Mouse (Mus musculus) embryonic stem cell, embryonic (primary cell): Measurements from ENCODE around the gene Ryr2.
"Not testable (repeated sequence)": the region's sequence is repeated elsewhere in the genome, so short reads cannot be mapped to it uniquely, and the experiment has no call there.

Experiments
- CTCF ChIA-PET, 4 experiments: fragments of 300-600 bp in 2 of 4; fragments of 350-600 bp in 2 of 4; sonication (Branson Sonifier 250); formaldehyde crosslinking; loops; one replicate each; lab custom pipeline; 2022; ENCODE audit warnings: inconsistent platforms in 2 of 4; lab: Charles Lee
- POLR2A ChIA-PET, 4 experiments: fragments of 300-600 bp in 2 of 4; fragments of 350-600 bp in 2 of 4; sonication (Branson Sonifier 250); formaldehyde crosslinking; loops; one replicate each; lab custom pipeline; 2022; ENCODE audit warnings: antibody characterized with exemption in 4 of 4, inconsistent platforms in 1 of 4; lab: Charles Lee

The Ryr2 gene

DNA sequence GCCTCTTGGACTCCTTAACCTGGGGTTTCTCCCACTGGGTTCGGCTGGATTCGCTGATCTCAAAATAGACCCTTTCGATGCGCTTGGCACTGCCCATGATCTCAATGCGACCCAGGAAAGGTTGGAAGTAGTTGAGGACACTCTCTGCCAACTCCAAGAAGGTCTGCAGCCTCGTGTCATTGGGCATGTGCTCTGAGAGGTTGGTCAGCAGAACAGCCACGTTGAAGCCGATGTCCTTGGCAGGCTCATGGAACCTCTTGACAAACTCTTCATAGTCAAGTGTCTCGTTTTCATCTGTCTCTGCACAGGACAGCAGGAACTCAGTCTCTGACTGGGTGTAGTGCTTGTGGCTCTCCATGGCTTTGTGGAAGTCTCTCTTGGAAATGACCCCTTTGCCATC is 511.3 kb downstream of the Ryr2 start:
- ChIA-PET CTCF (no interaction called here), POLR2A (no interaction called here)

GRCm38 (mm10) chr13:11585283-11585682 is 521.5 kb downstream of the Ryr2 start:
- CTCF ChIA-PET: interaction anchor here in 1 of 4 experiments (0.6 kb wide), 1 partner anchor 70 kb away, joined by 5 read pairs; no protein-coding TSS in a partner anchor
- POLR2A ChIA-PET: no interaction called here

- POLR2A ChIA-PET: no interaction called here
- CTCF ChIA-PET: no interaction called here
Observed at GRCm38 (mm10) chr13:11572552-11572951, 534.2 kb downstream of the Ryr2 start.

DNA sequence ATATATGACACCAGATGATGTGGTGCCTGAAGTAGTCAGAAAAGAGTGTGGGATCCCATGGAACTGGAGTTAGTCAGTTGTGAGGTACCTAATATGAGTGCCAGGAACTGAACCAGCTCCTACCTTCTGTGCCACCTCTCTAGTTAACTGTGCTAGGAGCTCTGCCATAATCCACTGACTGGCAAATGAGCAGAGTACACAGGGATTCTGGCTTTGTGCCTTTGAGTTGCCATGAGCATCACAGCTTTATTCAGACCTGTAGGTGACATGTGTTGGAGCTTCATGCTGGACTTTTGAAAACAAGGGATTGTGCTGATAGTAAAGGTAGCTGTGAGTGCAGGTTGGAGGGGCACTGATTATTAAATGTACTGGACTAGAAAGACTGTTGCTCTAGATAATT is 539.4 kb downstream of the Ryr2 start:
- CTCF ChIA-PET: interaction anchor here in 1 of 4 experiments (0.7 to 1.2 kb wide), 2 partner anchors 258 to 357 kb away, joined by 3 to 4 read pairs; no protein-coding TSS in a partner anchor
- POLR2A ChIA-PET: interaction anchor here in 1 of 4 experiments (1.1 kb wide), 1 partner anchor 27 kb away, joined by 3 read pairs; no protein-coding TSS in a partner anchor

GRCm38 (mm10) chr13:11566486-11566885 is 540.3 kb downstream of the Ryr2 start:
- ChIA-PET POLR2A (interaction anchor here in 1 of 4 experiments (1.1 kb wide), 1 partner anchor 26 kb away, joined by 3 read pairs; no protein-coding TSS in a partner anchor), CTCF (no interaction called here)

GRCm38 (mm10) chr13:11563224-11564024 is 543.3 kb downstream of the Ryr2 start:
- ChIA-PET POLR2A (no interaction called here), CTCF (interaction anchor here in 2 of 4 experiments (0.6 to 1.1 kb wide), 4 partner anchors 94 to 1807 kb away, joined by 3 to 4 read pairs (median 3); no protein-coding TSS in a partner anchor)

DNA sequence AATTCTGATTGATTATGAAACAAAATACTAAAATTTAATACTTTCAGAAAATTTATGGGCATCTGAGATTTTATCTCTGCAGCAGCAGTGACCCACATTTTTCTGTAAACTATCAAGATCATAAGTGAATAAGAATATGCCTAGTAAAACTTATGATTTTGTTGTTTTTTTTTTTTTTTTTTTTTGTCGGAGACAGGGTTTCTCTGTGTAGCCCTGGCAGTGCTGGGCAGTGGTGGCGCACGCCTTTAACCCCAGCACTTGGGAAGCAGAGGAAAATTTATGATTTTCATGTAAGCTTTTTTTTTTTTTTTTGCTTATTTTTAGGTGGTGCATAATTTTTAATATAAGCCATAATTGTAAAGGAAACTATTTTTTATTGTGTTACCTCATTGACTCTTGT is 557.1 kb downstream of the Ryr2 start:
- ChIA-PET CTCF (no interaction called here), POLR2A (no interaction called here)

DNA sequence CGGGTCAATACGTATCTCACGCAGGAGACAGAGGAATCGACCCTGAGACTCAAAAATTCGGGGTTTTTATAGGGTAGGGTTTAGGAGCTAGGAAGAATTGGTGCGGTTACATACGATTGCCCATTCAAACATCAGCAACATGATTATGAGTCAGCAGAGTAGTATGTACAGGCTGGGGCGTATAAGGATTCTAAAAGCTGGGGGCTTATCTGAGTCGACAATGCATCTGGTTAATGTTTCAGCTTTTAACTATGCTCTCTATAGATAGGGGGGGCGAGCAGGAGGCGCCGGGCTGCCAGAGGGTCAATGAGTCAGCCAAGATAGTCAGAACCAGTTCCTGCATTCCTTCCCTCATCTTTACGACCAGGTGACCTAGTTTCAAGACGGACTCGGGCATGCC is 557.6 kb downstream of the Ryr2 start:
- POLR2A ChIA-PET, CTCF ChIA-PET: not testable (repeated sequence)

GRCm38 (mm10) chr13:11545841-11546240 is 560.9 kb downstream of the Ryr2 start:
- POLR2A ChIA-PET: interaction anchor here in 1 of 4 experiments (0.6 to 0.7 kb wide), 2 partner anchors 811 to 898 kb away, joined by 3 to 4 read pairs; no protein-coding TSS in a partner anchor
- CTCF ChIA-PET: interaction anchor here in 1 of 4 experiments (0.6 kb wide), 1 partner anchor 123 kb away, joined by 3 read pairs; no protein-coding TSS in a partner anchor

DNA sequence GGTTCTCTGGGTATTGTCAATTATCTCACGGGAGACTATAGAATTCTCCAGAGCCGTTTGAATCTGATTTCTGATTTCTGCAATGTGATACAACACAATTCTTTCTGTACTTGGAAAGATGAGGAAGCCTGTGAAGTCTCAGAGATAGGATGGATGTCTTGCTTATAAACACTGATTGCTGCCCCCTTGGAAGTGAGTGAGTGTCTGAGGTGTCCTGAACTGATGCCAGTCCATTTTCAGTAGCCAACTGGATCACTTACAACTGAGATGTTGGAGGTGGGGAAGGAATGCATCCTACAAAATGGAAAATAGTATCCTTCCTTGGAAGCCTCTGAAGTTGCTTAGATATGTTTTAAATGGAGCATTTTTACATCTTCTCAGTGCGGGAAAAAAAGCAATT is 564.2 kb downstream of the Ryr2 start:
- CTCF ChIA-PET: no interaction called here
- POLR2A ChIA-PET: no interaction called here

DNA sequence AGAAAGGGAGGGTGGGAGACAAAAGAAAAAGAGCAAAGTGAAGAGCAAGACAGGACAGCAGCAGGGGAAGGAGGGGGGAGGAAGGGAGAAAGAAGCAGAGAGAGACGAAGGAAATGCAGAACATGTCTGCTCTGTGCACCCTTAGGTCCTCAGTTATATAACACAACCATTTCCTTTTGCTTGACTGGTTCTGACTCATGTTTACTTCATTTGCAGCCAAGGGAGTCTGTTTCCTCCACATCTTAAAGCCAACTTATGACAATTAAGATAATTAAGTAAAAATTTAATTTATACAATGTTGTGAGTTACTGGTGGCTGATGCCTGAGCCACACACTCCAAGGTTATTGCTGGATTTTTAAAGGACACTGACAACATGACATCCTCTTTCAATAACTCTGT is 569.9 kb downstream of the Ryr2 start:
- CTCF ChIA-PET: no interaction called here
- POLR2A ChIA-PET: interaction anchor here in 1 of 4 experiments (0.9 kb wide), 1 partner anchor 71 kb away, joined by 3 read pairs; no protein-coding TSS in a partner anchor

GRCm38 (mm10) chr13:11535874-11536273 is 570.9 kb downstream of the Ryr2 start:
- POLR2A ChIA-PET: no interaction called here
- CTCF ChIA-PET: no interaction called here

DNA sequence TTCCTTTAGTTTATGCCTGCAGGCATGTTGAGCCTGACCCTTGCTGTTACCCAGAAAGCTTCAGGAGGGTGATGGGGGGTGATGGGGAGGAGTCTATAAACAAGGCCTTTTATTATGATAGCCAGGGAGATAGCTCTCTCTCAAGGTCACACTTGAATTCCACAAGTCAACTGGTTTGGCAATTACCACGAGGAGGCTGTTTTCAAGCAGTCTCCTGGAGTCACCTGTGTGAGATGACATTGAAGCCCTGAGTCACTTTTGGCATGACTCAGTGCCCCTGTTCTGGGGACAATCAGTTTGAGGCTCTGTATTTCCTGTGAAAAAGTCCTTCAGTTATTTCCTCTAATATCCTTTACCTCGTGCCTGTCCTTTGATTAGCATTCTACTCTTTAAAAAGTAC is 573.5 kb downstream of the Ryr2 start:
- ChIA-PET CTCF (no interaction called here), POLR2A (interaction anchor here in 1 of 4 experiments (1.0 to 1.1 kb wide), 2 partner anchors 18 to 122 kb away, joined by 3 read pairs; no protein-coding TSS in a partner anchor)

DNA sequence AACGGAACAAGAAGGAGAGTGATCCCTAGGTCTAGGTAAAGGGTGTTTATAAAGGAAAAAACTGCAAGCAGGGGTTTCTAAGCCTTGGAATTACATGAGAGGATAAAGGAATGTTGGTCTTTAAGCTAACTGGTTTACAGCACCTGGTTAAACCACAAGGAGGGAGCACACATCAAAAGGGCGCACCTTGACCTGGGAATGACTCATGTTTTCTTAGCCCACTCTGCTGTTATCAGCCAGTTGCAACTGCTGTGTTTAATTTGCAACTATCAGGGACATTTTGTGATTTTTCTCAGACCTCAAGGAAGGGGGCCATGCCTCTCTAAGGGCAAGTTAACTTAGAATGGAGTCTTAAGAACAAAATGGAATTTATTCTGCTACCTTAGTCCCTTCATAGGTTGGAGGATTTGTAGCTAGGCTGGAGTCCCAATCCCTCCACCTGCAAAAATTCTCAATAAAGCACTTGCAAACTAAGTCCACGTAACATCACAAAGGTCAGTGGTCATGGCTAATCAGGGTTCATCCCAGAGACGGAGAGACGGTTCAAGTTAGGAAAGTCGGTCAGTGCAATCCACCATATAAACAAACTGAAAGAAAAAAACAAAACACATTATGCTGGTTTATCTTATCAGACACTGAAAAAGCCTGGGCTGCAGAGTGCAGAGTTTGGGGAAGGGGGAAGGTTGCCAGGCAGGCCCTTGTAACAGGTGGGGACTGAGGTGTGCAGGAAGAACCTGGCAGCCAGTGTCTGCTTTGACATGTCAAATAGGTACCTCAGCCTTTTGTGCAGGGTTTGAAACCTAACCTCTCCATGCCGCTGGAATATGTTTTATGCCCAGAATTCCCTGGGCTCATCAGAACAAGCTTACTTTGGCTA is 574.5 kb downstream of the Ryr2 start:
- ChIA-PET POLR2A (interaction anchor here in 1 of 4 experiments (1.0 to 1.1 kb wide), 2 partner anchors 19 to 121 kb away, joined by 3 read pairs; no protein-coding TSS in a partner anchor), CTCF (no interaction called here)

DNA sequence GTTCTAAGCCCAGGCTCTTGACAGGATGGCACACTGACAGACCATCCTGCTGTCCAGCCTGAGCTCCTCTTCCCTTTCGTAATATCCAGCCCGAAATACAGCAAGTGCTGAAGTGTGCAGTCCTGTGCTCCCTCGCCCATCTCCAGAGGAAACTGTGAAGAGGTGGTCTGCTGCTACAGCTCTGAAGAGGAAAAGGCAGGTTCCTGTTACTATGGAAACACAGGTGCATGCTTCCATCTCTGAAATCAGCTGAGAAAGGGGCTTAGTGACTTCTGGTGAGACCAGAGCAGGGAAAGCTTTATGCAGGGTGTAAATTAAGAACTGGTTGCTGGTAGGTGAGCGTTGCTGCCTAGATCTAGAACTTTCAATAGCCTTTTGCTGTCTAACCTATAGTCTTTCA is 583.1 kb downstream of the Ryr2 start:
- ChIA-PET POLR2A (no interaction called here), CTCF (no interaction called here)

- POLR2A ChIA-PET: no interaction called here
- CTCF ChIA-PET: no interaction called here
Observed at GRCm38 (mm10) chr13:11520765-11521164, 586.0 kb downstream of the Ryr2 start.

DNA sequence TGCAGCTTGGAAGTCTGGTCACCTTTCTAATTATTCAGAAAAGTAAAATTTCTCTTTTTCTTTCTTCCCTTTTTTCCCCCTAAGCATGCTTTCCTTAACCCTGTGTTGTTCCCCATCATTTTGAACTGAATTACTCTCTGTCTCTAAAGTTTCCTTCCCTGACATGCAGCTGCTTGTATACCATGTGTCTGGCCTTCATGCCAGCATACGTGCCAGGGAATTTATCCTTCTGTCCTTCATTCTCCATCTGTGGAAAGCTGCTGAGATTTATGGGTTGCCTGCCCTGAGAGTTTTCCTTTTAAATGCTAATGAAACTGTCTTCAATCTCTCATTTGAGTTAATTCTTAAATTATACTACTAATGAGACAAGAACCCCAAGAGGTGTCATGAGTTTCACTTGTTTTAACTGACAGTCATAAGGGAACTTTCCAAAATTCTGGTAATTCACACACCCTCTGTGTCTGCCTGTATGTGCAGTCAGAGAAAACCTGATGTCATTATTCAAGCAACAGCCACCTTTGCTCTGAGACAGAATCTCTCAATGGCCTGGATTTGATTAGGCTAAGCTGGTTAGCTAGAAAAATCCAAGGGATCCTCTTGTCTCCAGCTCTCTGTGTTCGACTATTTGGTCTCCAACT is 595.1 kb downstream of the Ryr2 start:
- ChIA-PET CTCF (no interaction called here), POLR2A (no interaction called here)
